Mouse (Mus musculus): ENCODE measurements at regions not wholly inside any gene's neighbourhood (a gene's known extent, or its start where the extent isn't known, plus 50 kb on each side); places are given as distances from the start of the nearest gene placed in this dataset. TPM values are rescaled to one million over a fixed set of nuclear protein-coding genes. Genes with fewer than 3 reads are reported as not detected.
A peak's percentile ranks its signal among the peaks of the same experiment; 100 is the strongest.

- Histone ChIP-seq H3K9ac (replicated peaks) (no peak overlapping the region), H3K36me3 (no peaks in the 10 kb centered on the region), H3K27me3 (no peaks in the 10 kb centered on the region), H3K27ac (peak overlapping the region; percentile 97), H3K4me2 (peak overlapping the region; percentile 53), H3K4me1 (replicated peaks) (peaks cover 48% of the 10 kb centered on the region), H3K4me3 (replicated peaks) (0 out of 2 replicates have a peak overlapping the region, but pooled peaks have one; percentile 20), H3K9me3 (no peaks in the 10 kb centered on the region)
- no peak for ATAC-seq (ENCODE audit: insufficient number of reproducible peaks, insufficient read depth, low FRiP score, low TSS enrichment, low read depth)
- 35% methylated on average over 8 of the region's 8 CpGs for WGBS
Measured at GRCm38 (mm10) chr13:28416887-28417286, 159.6 kb downstream of the Gm11361 start.

GRCm38 (mm10) chr13:28416231-28416630 is 158.9 kb downstream of the Gm11361 start:
- Histone ChIP-seq H3K4me3 (replicated peaks) (no peak overlapping the region), H3K4me1 (replicated peaks) (peaks cover 48% of the 10 kb centered on the region), H3K9me3 (no peaks in the 10 kb centered on the region), H3K9ac (replicated peaks) (no peak overlapping the region), H3K27me3 (no peaks in the 10 kb centered on the region), H3K4me2 (peak overlapping the region; percentile 53), H3K27ac (peak overlapping the region; percentile 97), H3K36me3 (no peaks in the 10 kb centered on the region)
- ATAC-seq (ENCODE audit: insufficient number of reproducible peaks, insufficient read depth, low FRiP score, low TSS enrichment, low read depth): 0 out of 2 replicates have a peak, but pooled peaks have one; percentile 30
- WGBS: 17% methylated on average over 6 of the region's 6 CpGs

- Histone ChIP-seq H3K27ac (0 out of 2 replicates have a peak overlapping the region, but pooled peaks have one; percentile 41), H3K4me2 (no peak overlapping the region), H3K27me3 (no peaks in the 10 kb centered on the region), H3K36me3 (no peaks in the 10 kb centered on the region), H3K4me3 (replicated peaks) (no peak overlapping the region), H3K9me3 (no peaks in the 10 kb centered on the region), H3K9ac (replicated peaks) (no peak overlapping the region), H3K4me1 (replicated peaks) (peaks cover 48% of the 10 kb centered on the region)
- 81% methylated on average over 1 of the region's 1 CpGs for WGBS
- ATAC-seq (ENCODE audit: insufficient number of reproducible peaks, insufficient read depth, low FRiP score, low TSS enrichment, low read depth): no peak
Measured at GRCm38 (mm10) chr13:28415769-28416168, 158.4 kb downstream of the Gm11361 start.

- no peak overlapping the region for H3K9ac ChIP-seq (replicated peaks)
- H3K27me3 ChIP-seq: no peaks in the 10 kb centered on the region
- H3K27ac ChIP-seq: peak overlapping the region; percentile 50; the same call in 1 of the 2 replicates
- no peak overlapping the region for H3K4me2 ChIP-seq
- peaks cover 23% of the 10 kb centered on the region for H3K4me1 ChIP-seq (replicated peaks)
- WGBS: 48% methylated on average over 2 of the region's 2 CpGs
- H3K36me3 ChIP-seq: no peaks in the 10 kb centered on the region
- no peak for ATAC-seq (ENCODE audit: insufficient number of reproducible peaks, insufficient read depth, low FRiP score, low TSS enrichment, low read depth)
- H3K4me3 ChIP-seq (replicated peaks): no peak overlapping the region
- no peaks in the 10 kb centered on the region for H3K9me3 ChIP-seq
Measured at GRCm38 (mm10) chr13:28410324-28410723, 153.0 kb downstream of the Gm11361 start.

GRCm38 (mm10) chr13:28409609-28409902 is 152.2 kb downstream of the Gm11361 start:
- Histone ChIP-seq H3K4me1 (replicated peaks) (peaks cover 21% of the 10 kb centered on the region), H3K9me3 (no peaks in the 10 kb centered on the region), H3K4me2 (no peak overlapping the region), H3K4me3 (replicated peaks) (no peak overlapping the region), H3K36me3 (no peaks in the 10 kb centered on the region), H3K9ac (replicated peaks) (no peak overlapping the region), H3K27ac (peak overlapping the region; percentile 90), H3K27me3 (no peaks in the 10 kb centered on the region)
- ATAC-seq (ENCODE audit: insufficient number of reproducible peaks, insufficient read depth, low FRiP score, low TSS enrichment, low read depth): no peak
- 38% methylated on average over 1 of the region's 1 CpGs for WGBS

GRCm38 (mm10) chr13:28408868-28409608 is 151.7 kb downstream of the Gm11361 start:
- Histone ChIP-seq H3K36me3 (no peaks in the 10 kb centered on the region), H3K9me3 (no peaks in the 10 kb centered on the region), H3K4me3 (replicated peaks) (no peak overlapping the region), H3K4me2 (no peak overlapping the region), H3K27me3 (no peaks in the 10 kb centered on the region), H3K27ac (peak overlapping the region; percentile 90), H3K9ac (replicated peaks) (no peak overlapping the region), H3K4me1 (replicated peaks) (peaks cover 21% of the 10 kb centered on the region)
- ATAC-seq (ENCODE audit: insufficient number of reproducible peaks, insufficient read depth, low FRiP score, low TSS enrichment, low read depth): peak; percentile 88
- WGBS: 3% methylated on average over 7 of the region's 7 CpGs

GRCm38 (mm10) chr13:28400459-28400858 is 143.1 kb downstream of the Gm11361 start:
- no peak overlapping the region for H3K4me2 ChIP-seq
- H3K27ac ChIP-seq: peak overlapping the region; percentile 51; the same call in 1 of the 2 replicates
- no peaks in the 10 kb centered on the region for H3K36me3 ChIP-seq
- H3K9me3 ChIP-seq: no peaks in the 10 kb centered on the region
- H3K27me3 ChIP-seq: no peaks in the 10 kb centered on the region
- no peak overlapping the region for H3K9ac ChIP-seq (replicated peaks)
- H3K4me3 ChIP-seq (replicated peaks): no peak overlapping the region
- no peak for ATAC-seq (ENCODE audit: insufficient number of reproducible peaks, insufficient read depth, low FRiP score, low TSS enrichment, low read depth)
- peaks cover 11% of the 10 kb centered on the region for H3K4me1 ChIP-seq (replicated peaks)
- WGBS: 13% methylated on average over 7 of the region's 7 CpGs

Small RNA genes lying in the stretch of these regions (microRNA-seq; reads per million reads assigned to microRNA genes)
- not detected for gene Mir6368

Data from limb, embryonic 12.5 days (tissue).